In the genomic region with DNA sequence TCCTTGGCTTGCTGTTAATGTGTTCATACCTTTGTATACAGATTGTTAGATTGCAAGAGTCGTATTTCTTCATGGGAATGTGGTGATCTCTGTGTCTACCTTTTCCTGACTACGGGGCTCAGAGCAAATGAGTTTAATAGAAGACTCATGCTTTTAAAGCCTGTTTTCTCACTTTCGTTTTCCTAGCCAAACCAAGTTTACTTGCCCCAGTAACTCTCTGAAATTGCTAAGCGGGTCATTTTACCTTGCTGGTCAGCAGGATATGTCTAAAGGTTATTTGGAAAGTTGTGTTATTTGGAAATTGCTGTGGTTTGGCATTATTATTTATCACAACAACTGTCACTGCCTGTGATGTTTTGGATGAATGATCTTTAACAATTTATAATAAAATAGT, we compare ENCODE assay signal across 8 mouse cellular contexts. TPM values are rescaled to one million over a fixed set of nuclear protein-coding genes. Genes with fewer than 3 reads are reported as not detected.
A peak's percentile ranks its signal among the peaks of the same experiment; 100 is the strongest.
DNase-seq lines count a peak whose midpoint lies in the region; ATAC-seq and TF ChIP-seq lines count a peak whose summit lies in the region.

No protein-coding gene starts in this region.

- H3K36me3 ChIP-seq in heart, embryonic 14.5 days (ENCODE audit: control insufficient read depth, insufficient read depth, low read length): peaks cover 17% of the 10 kb centered on the region
- H3K36me3 ChIP-seq in MEL (ENCODE audit: control insufficient read depth in 1 of 2, insufficient read depth in 2 of 2, low read length in 2 of 2): peaks cover 0 to 13% of the 10 kb centered on the region in 2 experiments; a peak in 3 of 4 replicates
- peaks cover 17% of the 10 kb centered on the region for H3K36me3 ChIP-seq in hindbrain, embryonic 13.5 days
- H3K36me3 ChIP-seq in midbrain, embryonic 12.5 days: peaks cover 12% of the 10 kb centered on the region

- no peak for TF ChIP-seq CTCF in MEL (IDR thresholded peaks at IDR 0.05 in 2 of 3, conservative IDR thresholded peaks at IDR 0.05 in 1 of 3; ENCODE audit: control insufficient read depth in 1 of 3, insufficient read depth in 1 of 3, low read depth in 2 of 3, low read length in 3 of 3, poor library complexity in 1 of 3, severe bottlenecking in 1 of 3)

- WGBS in heart, embryonic 14.5 days: 37% methylated on average over 4 of the region's 4 CpGs
- 59% methylated on average over 4 of the region's 4 CpGs for WGBS in hindbrain, embryonic 13.5 days
- WGBS in midbrain, embryonic 12.5 days: 57% methylated on average over 4 of the region's 4 CpGs

- H3K4me3 ChIP-seq in heart, embryonic 14.5 days (ENCODE audit: control insufficient read depth in 1 of 2, insufficient read depth in 1 of 2, low read depth in 1 of 2, low read length in 2 of 2): peak overlapping the region in 1 of 2 experiments; percentile 63; a peak in 3 of 4 replicates
- peak overlapping the region; percentile 66 to 68 for H3K4me3 ChIP-seq in MEL (ENCODE audit: control insufficient read depth in 1 of 2, insufficient read depth in 1 of 2, low read depth in 2 of 2, low read length in 2 of 2)
- peak overlapping the region; percentile 88 for H3K4me3 ChIP-seq in hindbrain, embryonic 13.5 days
- peak overlapping the region; percentile 91 for H3K4me3 ChIP-seq in midbrain, embryonic 12.5 days

- H3K4me1 ChIP-seq in heart, embryonic 14.5 days (ENCODE audit: control insufficient read depth in 2 of 2, insufficient read depth in 2 of 2, low read length in 2 of 2): peaks cover 6 to 24% of the 10 kb centered on the region in 2 experiments
- H3K4me1 ChIP-seq in MEL (ENCODE audit: control insufficient read depth in 1 of 2, insufficient read depth in 2 of 2, low read length in 2 of 2): peaks cover 0 to 8% of the 10 kb centered on the region in 2 experiments; a peak in 2 of 4 replicates
- H3K4me1 ChIP-seq in hindbrain, embryonic 13.5 days (replicated peaks): peaks cover 34% of the 10 kb centered on the region
- H3K4me1 ChIP-seq in midbrain, embryonic 12.5 days: peaks cover 26% of the 10 kb centered on the region

- peaks cover 63% of the 10 kb centered on the region for H3K79me2 ChIP-seq in MEL (ENCODE audit: control insufficient read depth, insufficient read depth, low read length, poor library complexity)

- ATAC-seq in heart, embryonic 14.5 days (ENCODE audit: insufficient number of reproducible peaks, insufficient read depth, low FRiP score, low read depth): no peak
- no peak for ATAC-seq in hindbrain, embryonic 13.5 days (ENCODE audit: low FRiP score)
- ATAC-seq in midbrain, embryonic 12.5 days (ENCODE audit: low FRiP score, low read depth): no peak

- no peaks in the 10 kb centered on the region for H3K27me3 ChIP-seq in heart, embryonic 14.5 days (ENCODE audit: control insufficient read depth, insufficient read depth, low read length)
- no peaks in the 10 kb centered on the region for H3K27me3 ChIP-seq in MEL (ENCODE audit: control insufficient read depth in 1 of 2, insufficient read depth in 2 of 2, low read length in 2 of 2)
- no peaks in the 10 kb centered on the region for H3K27me3 ChIP-seq in hindbrain, embryonic 13.5 days
- no peaks in the 10 kb centered on the region for H3K27me3 ChIP-seq in midbrain, embryonic 12.5 days

- peak overlapping the region; percentile 94 for H3K4me2 ChIP-seq in heart, embryonic 14.5 days (ENCODE audit: low read length)
- H3K4me2 ChIP-seq in hindbrain, embryonic 13.5 days: peak overlapping the region; percentile 96
- H3K4me2 ChIP-seq in midbrain, embryonic 12.5 days (replicated peaks): peak overlapping the region; percentile 98

- TF ChIP-seq EP300 in MEL (IDR thresholded peaks at IDR 0.05; ENCODE audit: low read depth in 1 of 2, low read length in 2 of 2): no peak

- H3K9ac ChIP-seq in heart, embryonic 14.5 days (ENCODE audit: low read length): peak overlapping the region; percentile 85
- peak overlapping the region; percentile 81 for H3K9ac ChIP-seq in MEL (ENCODE audit: control insufficient read depth, low read depth, low read length, poor library complexity, severe bottlenecking)
- peak overlapping the region; percentile 89 for H3K9ac ChIP-seq in hindbrain, embryonic 13.5 days
- H3K9ac ChIP-seq in midbrain, embryonic 12.5 days (replicated peaks): peak overlapping the region; percentile 90

- TF ChIP-seq RAD21 in MEL (IDR thresholded peaks at IDR 0.05; ENCODE audit: low read depth, low read length): no peak

- no peak for DNase-seq in heart, adult 18-20 months
- DNase-seq in MEL (ENCODE audit: low read depth, low spot score): no peak
- DNase-seq in thymus, postnatal 10 days (ENCODE audit: low spot score in 2 of 2): no peak
- no peak for DNase-seq in spleen, postnatal 10 days (ENCODE audit: low spot score in 2 of 2)
- DNase-seq in right cerebral cortex, postnatal 4 days: no peak

- TF ChIP-seq POLR2A in MEL (IDR thresholded peaks at IDR 0.05; ENCODE audit: control insufficient read depth in 1 of 2, insufficient read depth in 1 of 2, low read depth in 1 of 2, low read length in 2 of 2, poor library complexity in 1 of 2): no peak

- H3K9me3 ChIP-seq in heart, embryonic 14.5 days (ENCODE audit: control insufficient read depth, low read length): no peaks in the 10 kb centered on the region
- no peaks in the 10 kb centered on the region for H3K9me3 ChIP-seq in MEL (replicated peaks; ENCODE audit: insufficient read depth, low read length)
- no peaks in the 10 kb centered on the region for H3K9me3 ChIP-seq in hindbrain, embryonic 13.5 days
- no peaks in the 10 kb centered on the region for H3K9me3 ChIP-seq in midbrain, embryonic 12.5 days

- peak overlapping the region in 1 of 2 experiments; percentile 56; a peak in 1 of 4 replicates for H3K27ac ChIP-seq in heart, embryonic 14.5 days (replicated peaks in 1 of 2; ENCODE audit: control insufficient read depth in 1 of 2, insufficient read depth in 1 of 2, low read depth in 2 of 2, low read length in 2 of 2)
- peak overlapping the region; percentile 84 for H3K27ac ChIP-seq in MEL (ENCODE audit: control insufficient read depth, low read depth, low read length)
- H3K27ac ChIP-seq in hindbrain, embryonic 13.5 days: no peak overlapping the region
- no peak overlapping the region for H3K27ac ChIP-seq in midbrain, embryonic 12.5 days (replicated peaks)

TF ChIP-seq in MEL, 35 proteins besides CTCF, POLR2A, EP300 and RAD21:
- TF ChIP-seq TBP (IDR thresholded peaks at IDR 0.05; ENCODE audit: low read depth, low read length): no peak
- no peak for TF ChIP-seq MXI1 (IDR thresholded peaks at IDR 0.05; ENCODE audit: low read depth, low read length)
- TF ChIP-seq ZNF384 (IDR thresholded peaks at IDR 0.05; ENCODE audit: low read depth, low read length): no peak
- TF ChIP-seq ZMIZ1 (IDR thresholded peaks at IDR 0.05; ENCODE audit: low read depth, low read length): no peak
- peak; percentile 3; the same call in 1 of the 2 replicates for TF ChIP-seq ETS1 (IDR thresholded peaks at IDR 0.05; ENCODE audit: low read depth, low read length)

RNA-seq across cellular contexts. Expression of a gene that starts 29.0 kb away (rescaled TPM):
- 63.8 and 67.6 TPM in 2 replicates for polyA plus RNA-seq in heart, embryonic 14.5 days (2014; fragmentation: Nextera tagmentation; extraction: Ambion mirVana)
- 100 to 1,000 TPM in 1 of 2 experiments, 10 to 100 TPM in 1; 93.4 to 104 TPM for total RNA-seq in heart, adult 18-20 months (2021)
- 81.9 and 94.9 TPM in 2 replicates for total RNA-seq in MEL (2012; rRNA removed)
- 100 to 1,000 TPM; 177 to 270 TPM for polyA plus RNA-seq in MEL (2012; ENCODE audit: insufficient read depth in 1 of 2, insufficient read length in 2 of 2, low read depth in 1 of 2, low replicate concordance in 2 of 2, missing spikeins in 1 of 2)
- polyA plus RNA-seq in hindbrain, embryonic 13.5 days (2015; fragmentation: Nextera tagmentation; extraction: Ambion mirVana): 73.7 and 76.4 TPM in 2 replicates
- polyA plus RNA-seq in midbrain, embryonic 12.5 days (2016; fragmentation: Nextera tagmentation; extraction: Ambion mirVana): 80.6 and 80.9 TPM in 2 replicates

RNA-seq across cellular contexts. Expression of a gene that starts 29.1 kb away (rescaled TPM):
- polyA plus RNA-seq in heart, embryonic 14.5 days (2014; fragmentation: Nextera tagmentation; extraction: Ambion mirVana): 36.6 and 37.7 TPM in 2 replicates
- 10 to 100 TPM; 47.8 to 52.4 TPM for total RNA-seq in heart, adult 18-20 months (2021)
- total RNA-seq in MEL (2012; rRNA removed): 40.1 and 50.4 TPM in 2 replicates
- 10 to 100 TPM in 1 of 2 experiments, not detected in 1; 17.3 TPM for polyA plus RNA-seq in MEL (2012; ENCODE audit: insufficient read depth in 1 of 2, insufficient read length in 2 of 2, low read depth in 1 of 2, low replicate concordance in 2 of 2, missing spikeins in 1 of 2)
- polyA plus RNA-seq in hindbrain, embryonic 13.5 days (2015; fragmentation: Nextera tagmentation; extraction: Ambion mirVana): 36.2 and 42.2 TPM in 2 replicates
- 39.0 and 42.0 TPM in 2 replicates for polyA plus RNA-seq in midbrain, embryonic 12.5 days (2016; fragmentation: Nextera tagmentation; extraction: Ambion mirVana)

RNA-seq across cellular contexts. Expression of a gene that starts 29.1 kb away (rescaled TPM):
- polyA plus RNA-seq in heart, embryonic 14.5 days (2014; fragmentation: Nextera tagmentation; extraction: Ambion mirVana): 65.1 and 65.4 TPM in 2 replicates
- 10 to 100 TPM; 26.0 to 30.7 TPM for total RNA-seq in heart, adult 18-20 months (2021)
- 320 and 353 TPM in 2 replicates for total RNA-seq in MEL (2012; rRNA removed)
- 100 to 1,000 TPM in 1 of 2 experiments, not detected in 1; 253 TPM for polyA plus RNA-seq in MEL (2012; ENCODE audit: insufficient read depth in 1 of 2, insufficient read length in 2 of 2, low read depth in 1 of 2, low replicate concordance in 2 of 2, missing spikeins in 1 of 2)
- 88.1 and 97.5 TPM in 2 replicates for polyA plus RNA-seq in hindbrain, embryonic 13.5 days (2015; fragmentation: Nextera tagmentation; extraction: Ambion mirVana)
- polyA plus RNA-seq in midbrain, embryonic 12.5 days (2016; fragmentation: Nextera tagmentation; extraction: Ambion mirVana): 106 TPM in 2 replicates
